Mouse (Mus musculus): ENCODE measurements around the gene Krt12. TPM values are rescaled to one million over a fixed set of nuclear protein-coding genes. Genes with fewer than 3 reads are reported as not detected.

Krt12 gene
- not detected for total RNA-seq (2023)

DNA sequence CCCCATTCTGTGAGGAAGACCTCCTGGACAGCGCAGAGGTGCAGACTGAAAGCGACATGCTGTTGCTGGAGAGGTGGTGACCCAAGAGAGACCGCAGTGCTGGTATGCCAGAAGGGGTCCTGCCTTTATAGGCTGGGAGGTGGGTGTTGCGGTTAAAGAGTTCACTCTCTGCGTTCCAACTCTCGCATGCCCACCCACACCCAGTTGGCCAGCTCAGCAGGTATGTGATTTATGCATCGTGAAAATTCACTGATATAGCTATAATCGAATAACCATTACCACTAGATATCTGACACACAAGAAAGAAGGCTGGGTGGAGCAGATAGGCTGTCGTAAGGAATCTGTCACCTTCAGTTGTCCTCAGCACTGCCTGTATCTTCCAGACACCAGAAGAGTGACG, at the start of gene Krt12:
TSS of gene Krt12 (minus strand) at position 101 of the 400 bp plus-strand sequence.

GRCm38 (mm10) chr11:99437972-99438371, 15.9 kb upstream of the Krt12 start, which contains the start of gene Krt20:
Krt20 (minus strand) TSS chr11:99438150.

GRCm38 (mm10) chr11:99389264-99389663, 32.8 kb downstream of the Krt12 start, which contains the start of gene Krt10:
Krt10 (minus strand) TSS chr11:99389364.

GRCm38 (mm10) chr11:99374803-99375202, 47.3 kb downstream of the Krt12 start, which contains the start of gene Krt28:
Krt28 (minus strand) TSS chr11:99374903.

Other genes starting within 250 kb of the Krt12 start
- gene Smarce1, start 191.2 kb downstream of the Krt12 start, total RNA-seq (2023): 10 to 100 TPM; 69.8 to 97.3 TPM
- not detected for gene Krt222, start 178.2 kb downstream of the Krt12 start, total RNA-seq (2023)
- not detected for gene Krt24, start 137.0 kb downstream of the Krt12 start, total RNA-seq (2023)
- gene Krt25, start 99.3 kb downstream of the Krt12 start, total RNA-seq (2023): not detected
- gene Krt26, start 84.3 kb downstream of the Krt12 start, total RNA-seq (2023): not detected
- not detected for gene Krt27, start 71.2 kb downstream of the Krt12 start, total RNA-seq (2023)
- gene Krt28, start 47.4 kb downstream of the Krt12 start, total RNA-seq (2023): not detected
- gene Krt10, start 32.9 kb downstream of the Krt12 start, total RNA-seq (2023): 1 to 10 TPM in 1 of 2 experiments, not detected in 1; 2.0 TPM
- gene Krt20, start 15.9 kb upstream of the Krt12 start, total RNA-seq (2023): not detected
- gene Krt23, start 70.9 kb upstream of the Krt12 start, total RNA-seq (2023): not detected
- gene Krt39, start 99.1 kb upstream of the Krt12 start, total RNA-seq (2023): not detected
- not detected for gene Krt40, start 120.9 kb upstream of the Krt12 start, total RNA-seq (2023)
- gene Krtap3-3, start 128.6 kb upstream of the Krt12 start, total RNA-seq (2023): not detected
- gene Krtap3-2, start 134.6 kb upstream of the Krt12 start, total RNA-seq (2023): not detected
- gene Gm11939, start 137.2 kb upstream of the Krt12 start, total RNA-seq (2023): not detected
- not detected for gene Krtap3-1, start 144.4 kb upstream of the Krt12 start, total RNA-seq (2023)
- gene Krtap1-5, start 158.8 kb upstream of the Krt12 start, total RNA-seq (2023): not detected
- not detected for gene Krtap1-4, start 161.4 kb upstream of the Krt12 start, total RNA-seq (2023)
- gene Krtap1-3, start 169.1 kb upstream of the Krt12 start, total RNA-seq (2023): not detected
- gene Krtap9-3, start 175.8 kb upstream of the Krt12 start, total RNA-seq (2023): not detected
- not detected for gene Gm11938, start 181.0 kb upstream of the Krt12 start, total RNA-seq (2023)
- not detected for gene Gm11937, start 187.9 kb upstream of the Krt12 start, total RNA-seq (2023)
- not detected for gene Krtap2-4, start 192.6 kb upstream of the Krt12 start, total RNA-seq (2023)
- gene Gm11562, start 198.2 kb upstream of the Krt12 start, total RNA-seq (2023): not detected
- gene Krtap4-1, start 206.0 kb upstream of the Krt12 start, total RNA-seq (2023): not detected
- not detected for gene Krtap4-2, start 212.8 kb upstream of the Krt12 start, total RNA-seq (2023)
- gene Krtap4-7, start 221.8 kb upstream of the Krt12 start, total RNA-seq (2023): not detected
- not detected for gene Gm11555, start 228.0 kb upstream of the Krt12 start, total RNA-seq (2023)
- gene Gm11563, start 236.7 kb upstream of the Krt12 start, total RNA-seq (2023): not detected
- not detected for gene Krtap4-6, start 243.7 kb upstream of the Krt12 start, total RNA-seq (2023)